Mouse (Mus musculus) myocyte (in vitro differentiated cells): ENCODE data around the gene Pdss1. TPM values are rescaled to one million over a fixed set of nuclear protein-coding genes. Genes with fewer than 3 reads are reported as not detected.

Experiments
- H3K27me3 ChIP-seq: one replicate; pipeline ENCODE4 v1.6.1; 2011; ENCODE audit not compliant: control insufficient read depth, insufficient read depth, insufficient read length
- H3K36me3 ChIP-seq: one replicate; pipeline ENCODE4 v1.6.1; 2011; ENCODE audit not compliant: control insufficient read depth, insufficient read depth
- H3K4me2 ChIP-seq: one replicate; pipeline ENCODE4 v1.6.1; 2011; ENCODE audit warnings: low read depth, control low read depth
- H3K4me3 ChIP-seq: one replicate; pipeline ENCODE4 v1.5.1; 2011; ENCODE audit warnings: mild to moderate bottlenecking, control low read depth, moderate library complexity
- H3K79me2 ChIP-seq: one replicate; pipeline ENCODE4 v1.6.1; 2011; ENCODE audit not compliant: control insufficient read depth, insufficient read depth
- H3ac ChIP-seq: one replicate; pipeline ENCODE4 v1.6.1; 2011; ENCODE audit not compliant: control insufficient read depth, insufficient read length
- CEBPB ChIP-seq: IDR thresholded peaks from 2 replicates; pipeline ENCODE4 v1.6.1; 2011; ENCODE audit warnings: mild to moderate bottlenecking, moderate library complexity; ENCODE audit not compliant: poor library complexity, insufficient read depth, severe bottlenecking
- E2F4 ChIP-seq: IDR thresholded peaks from one replicate; pipeline ENCODE4 v1.6.1; 2011; ENCODE audit warnings: mild to moderate bottlenecking, control low read depth, moderate library complexity; ENCODE audit not compliant: insufficient read depth
- MAX ChIP-seq: IDR thresholded peaks from one replicate; pipeline ENCODE4 v1.6.1; 2011; ENCODE audit warnings: low read depth, mild to moderate bottlenecking, control low read depth
- MYOD1 ChIP-seq, 3 experiments: IDR thresholded peaks; one replicate each; pipeline ENCODE4 v1.6.1; 2011; ENCODE audit warnings: control low read depth in 2 of 3, low read depth in 2 of 3, mild to moderate bottlenecking in 2 of 3, moderate library complexity in 1 of 3; ENCODE audit not compliant: insufficient read length in 2 of 3, control insufficient read depth in 1 of 3
- MYOG ChIP-seq, 3 experiments: IDR thresholded peaks; one replicate each; pipeline ENCODE4 v1.6.1; 2011; ENCODE audit warnings: control low read depth in 2 of 3, low read depth in 2 of 3, mild to moderate bottlenecking in 2 of 3; ENCODE audit not compliant: insufficient read length in 2 of 3, control insufficient read depth in 1 of 3, insufficient read depth in 1 of 3
- POLR2A ChIP-seq: IDR thresholded peaks from one replicate; pipeline ENCODE4 v1.6.1; 2011; ENCODE audit warnings: low read depth, mild to moderate bottlenecking, control low read depth, moderate library complexity; ENCODE audit not compliant: insufficient read length
- POLR2AphosphoS2 ChIP-seq: IDR thresholded peaks from one replicate; pipeline ENCODE4 v1.6.1; 2011; ENCODE audit warnings: low read depth, control low read depth; ENCODE audit not compliant: insufficient read length
- REST ChIP-seq: IDR thresholded peaks from one replicate; pipeline ENCODE4 v1.6.1; 2011; ENCODE audit warnings: mild to moderate bottlenecking, control low read depth, moderate library complexity; ENCODE audit not compliant: insufficient read depth, insufficient read length
- SRF ChIP-seq: IDR thresholded peaks from one replicate; pipeline ENCODE4 v1.6.1; 2011; ENCODE audit warnings: low read depth; ENCODE audit not compliant: control insufficient read depth, insufficient read length
- TCF12 ChIP-seq: IDR thresholded peaks from one replicate; pipeline ENCODE4 v1.6.1; 2011; ENCODE audit warnings: mild to moderate bottlenecking, control low read depth; ENCODE audit not compliant: poor library complexity, insufficient read depth, severe bottlenecking
- TCF3 ChIP-seq: IDR thresholded peaks from one replicate; pipeline ENCODE4 v1.6.1; 2011; ENCODE audit warnings: low read depth, control low read depth; ENCODE audit not compliant: insufficient read length
- USF1 ChIP-seq: IDR thresholded peaks from one replicate; pipeline ENCODE4 v1.6.1; 2011; ENCODE audit warnings: low read depth, mild to moderate bottlenecking, control low read depth, moderate library complexity
- polyA plus RNA-seq: library from polyadenylated mRNA; unstranded; fragments of >200 nt; fragmentation: generic; extraction: Trizol; gene quantifications from one replicate; pipeline ENCODE4 v1.2.1, GENCODE M21; 2012; ENCODE audit warnings: missing spikeins

Pdss1 gene
- polyA plus RNA-seq, 1 experiment = 5.5 TPM

- H3K36me3 ChIP-seq = peaks cover 24% of the 10 kb centered on the region
- H3ac ChIP-seq = no peak overlapping the region
- no peak overlapping the region for H3K4me3 ChIP-seq
- no peaks in the 10 kb centered on the region for H3K27me3 ChIP-seq
- H3K79me2 ChIP-seq = no peaks in the 10 kb centered on the region
- no peak overlapping the region for H3K4me2 ChIP-seq
- TF ChIP-seq MYOG (IDR thresholded peaks at IDR 0.05; ENCODE audit: control insufficient read depth in 1 of 3, insufficient read depth in 1 of 3, insufficient read length in 2 of 3, low read depth in 2 of 3) = no peak
- TF ChIP-seq TCF12 = no peak
- no peak for TF ChIP-seq SRF
- no peak for TF ChIP-seq POLR2A
- TF ChIP-seq POLR2AphosphoS2 = no peak
- no peak for TF ChIP-seq CEBPB
- no peak for TF ChIP-seq MYOD1 (IDR thresholded peaks at IDR 0.05; ENCODE audit: control insufficient read depth in 1 of 3, insufficient read length in 2 of 3, low read depth in 2 of 3)
- no peak for TF ChIP-seq USF1
- no peak for TF ChIP-seq REST
- no peak for TF ChIP-seq MAX
- no peak for TF ChIP-seq E2F4
- TF ChIP-seq TCF3 = no peak
Observed at GRCm38 (mm10) chr2:22928259-22928658, 32.9 kb downstream of the Pdss1 start.

GRCm38 (mm10) chr2:22933556-22933955 is 38.2 kb downstream of the Pdss1 start:
- TF ChIP-seq MYOD1 (IDR thresholded peaks at IDR 0.05; ENCODE audit: control insufficient read depth in 1 of 3, insufficient read length in 2 of 3, low read depth in 2 of 3) (no peak), MAX (no peak), TCF12 (no peak), TCF3 (no peak), POLR2AphosphoS2 (no peak), MYOG (IDR thresholded peaks at IDR 0.05; ENCODE audit: control insufficient read depth in 1 of 3, insufficient read depth in 1 of 3, insufficient read length in 2 of 3, low read depth in 2 of 3) (no peak)
- H3K79me2 ChIP-seq = no peaks in the 10 kb centered on the region
- peaks cover 43% of the 10 kb centered on the region for H3K36me3 ChIP-seq
- H3K27me3 ChIP-seq = no peaks in the 10 kb centered on the region
- no peak overlapping the region for H3ac ChIP-seq
- H3K4me3 ChIP-seq = no peak overlapping the region
- H3K4me2 ChIP-seq = no peak overlapping the region

- TF ChIP-seq MAX = no peak
- no peak for TF ChIP-seq REST
- TF ChIP-seq TCF3 = no peak
- TF ChIP-seq CEBPB = no peak
- TF ChIP-seq POLR2A = no peak
- TF ChIP-seq POLR2AphosphoS2 = no peak
- TF ChIP-seq MYOD1 (IDR thresholded peaks at IDR 0.05; ENCODE audit: control insufficient read depth in 1 of 3, insufficient read length in 2 of 3, low read depth in 2 of 3) = no peak
- no peak for TF ChIP-seq TCF12
- no peak for TF ChIP-seq USF1
- TF ChIP-seq E2F4 = no peak
- no peak overlapping the region for H3K4me3 ChIP-seq
- H3K36me3 ChIP-seq = peaks cover 33% of the 10 kb centered on the region
- H3K4me2 ChIP-seq = no peak overlapping the region
- peaks cover 13% of the 10 kb centered on the region for H3K79me2 ChIP-seq
- H3K27me3 ChIP-seq = no peaks in the 10 kb centered on the region
- no peak overlapping the region for H3ac ChIP-seq
Observed at GRCm38 (mm10) chr2:22949956-22950355, 54.6 kb downstream of the Pdss1 start.

GRCm38 (mm10) chr2:22954278-22954677 is 59.0 kb downstream of the Pdss1 start:
- Histone ChIP-seq H3K4me3 (no peak overlapping the region), H3K4me2 (no peak overlapping the region), H3K79me2 (peaks cover 21% of the 10 kb centered on the region), H3K36me3 (peaks cover 25% of the 10 kb centered on the region), H3K27me3 (no peaks in the 10 kb centered on the region), H3ac (no peak overlapping the region)
- TF ChIP-seq E2F4 (no peak), CEBPB (no peak), MAX (no peak), TCF12 (no peak), TCF3 (no peak), USF1 (no peak), MYOD1 (IDR thresholded peaks at IDR 0.05; ENCODE audit: control insufficient read depth in 1 of 3, insufficient read length in 2 of 3, low read depth in 2 of 3) (no peak), POLR2AphosphoS2 (no peak), REST (no peak), MYOG (IDR thresholded peaks at IDR 0.05; ENCODE audit: control insufficient read depth in 1 of 3, insufficient read depth in 1 of 3, insufficient read length in 2 of 3, low read depth in 2 of 3) (no peak), POLR2A (no peak), SRF (no peak)

- H3ac ChIP-seq = no peak overlapping the region
- peaks cover 24% of the 10 kb centered on the region for H3K36me3 ChIP-seq
- H3K79me2 ChIP-seq = peaks cover 21% of the 10 kb centered on the region
- H3K4me2 ChIP-seq = no peak overlapping the region
- H3K27me3 ChIP-seq = no peaks in the 10 kb centered on the region
- TF ChIP-seq CEBPB (no peak), SRF (no peak), MYOD1 (IDR thresholded peaks at IDR 0.05; ENCODE audit: control insufficient read depth in 1 of 3, insufficient read length in 2 of 3, low read depth in 2 of 3) (no peak), MAX (no peak), USF1 (no peak), POLR2AphosphoS2 (no peak)
- H3K4me3 ChIP-seq = no peak overlapping the region
Observed at GRCm38 (mm10) chr2:22955914-22956313, 60.6 kb downstream of the Pdss1 start.
